Mouse (Mus musculus) cerebellum, adult 2 months (tissue): Measurements from ENCODE around the gene Scrn2.

Source experiments
- CTCF ChIP-seq: fragments of 200-500 bp; IDR thresholded peaks from 2 replicates; pipeline ENCODE4 v1.5.1; 2011; ENCODE audit warnings: low read depth, mild to moderate bottlenecking, control low read depth, low read length, moderate library complexity, borderline replicate concordance; ENCODE audit not compliant: insufficient read depth
- POLR2A ChIP-seq: fragments of 200-500 bp; IDR thresholded peaks from 2 replicates; pipeline ENCODE4 v1.6.1; 2011; ENCODE audit warnings: low read length, control low read depth, borderline replicate concordance; ENCODE audit not compliant: insufficient read depth

- TF ChIP-seq POLR2A: peak; percentile 72; the same call in 1 of the 2 replicates
- TF ChIP-seq CTCF: peak; percentile 42; the same call in 1 of the 2 replicates
Measured at GRCm38 (mm10) chr11:97050216-97050943, 20.6 kb downstream of the Scrn2 start, which contains the start of gene Osbpl7.
